Mouse (Mus musculus) CH12.LX (cell line): ENCODE data around the gene Ehd2. TPM values are rescaled to one million over a fixed set of nuclear protein-coding genes. Genes with fewer than 3 reads are reported as not detected.
A peak's percentile ranks its signal among the peaks of the same experiment; 100 is the strongest.

Source experiments
- DNase-seq: peaks from one replicate; pipeline ENCODE4 v3.0.0-alpha.2; 2013; ENCODE audit errors: extremely low read depth
- H3K27ac ChIP-seq: 2 replicates; pipeline ENCODE4 v1.5.1; 2012; ENCODE audit warnings: low read depth, mild to moderate bottlenecking, control low read depth, moderate library complexity; ENCODE audit not compliant: insufficient read depth
- H3K27me3 ChIP-seq: replicated peaks from 2 replicates; pipeline ENCODE3; 2012; ENCODE audit warnings: inconsistent platforms
- H3K36me3 ChIP-seq, 2 experiments: replicated peaks in 1 of 2; 2 replicates each; pipeline versions ENCODE3 to v1.6.1; 2012; ENCODE audit warnings: inconsistent platforms in 1 of 2, low read length in 1 of 2, mild to moderate bottlenecking in 1 of 2, mixed read lengths in 1 of 2, moderate library complexity in 1 of 2; ENCODE audit not compliant: control insufficient read depth in 1 of 2, insufficient read depth in 1 of 2
- H3K4me1 ChIP-seq, 2 experiments: 2 replicates each; pipeline ENCODE4 v1.6.1; 2012; ENCODE audit warnings: inconsistent platforms in 1 of 2, moderate library complexity in 1 of 2; ENCODE audit not compliant: insufficient read depth in 2 of 2, control insufficient read depth in 1 of 2
- H3K4me2 ChIP-seq: 2 replicates; pipeline ENCODE4 v1.6.1; 2012; ENCODE audit warnings: low read depth, mild to moderate bottlenecking, control low read depth; ENCODE audit not compliant: poor library complexity, insufficient read depth, severe bottlenecking
- H3K4me3 ChIP-seq, 3 experiments: fragments of 150-350 bp in 1 of 3; sonication (generic) in 1 of 3; replicated peaks in 1 of 3; 2 replicates each; pipeline versions ENCODE3 to v1.5.1; 2011 to 2012; ENCODE audit warnings: low read depth in 2 of 3, low read length in 2 of 3, mild to moderate bottlenecking in 2 of 3, moderate library complexity in 2 of 3, control low read depth in 1 of 3, improper control_type of control experiment in 1 of 3, inconsistent platforms in 1 of 3, mixed read lengths in 1 of 3; ENCODE audit not compliant: poor library complexity in 1 of 3
- H3K79me2 ChIP-seq: replicated peaks from 2 replicates; pipeline ENCODE4 v1.6.1; 2012; ENCODE audit warnings: mild to moderate bottlenecking, moderate library complexity; ENCODE audit not compliant: control insufficient read depth, poor library complexity, insufficient read depth, severe bottlenecking; ENCODE audit errors: extremely low read depth
- H3K9ac ChIP-seq: 2 replicates; pipeline ENCODE4 v1.6.1; 2012; ENCODE audit warnings: low read depth, mild to moderate bottlenecking, control low read depth, moderate library complexity; ENCODE audit not compliant: insufficient read depth
- H3K9me3 ChIP-seq: replicated peaks from 2 replicates; pipeline ENCODE3; 2012; ENCODE audit warnings: low read length, inconsistent platforms, mixed read lengths
- CHD1 ChIP-seq: IDR thresholded peaks from 2 replicates; pipeline ENCODE4 v1.6.1; 2012; ENCODE audit warnings: low read depth, low read length, improper control_type of control experiment, inconsistent platforms
- CTCF ChIP-seq, 2 experiments: IDR thresholded peaks in 1 of 2; conservative IDR thresholded peaks in 1 of 2; 2 replicates each; pipeline ENCODE4 v1.5.1; 2011 to 2012; ENCODE audit warnings: low read depth in 2 of 2, low read length in 2 of 2, improper control_type of control experiment in 1 of 2, inconsistent platforms in 1 of 2, mild to moderate bottlenecking in 1 of 2, moderate library complexity in 1 of 2
- E2F4 ChIP-seq: IDR thresholded peaks from 2 replicates; pipeline ENCODE4 v1.6.1; 2011; ENCODE audit warnings: low read depth, low read length, improper control_type of control experiment; ENCODE audit not compliant: insufficient replicate concordance
- ETS1 ChIP-seq: conservative IDR thresholded peaks from 2 replicates; pipeline ENCODE4 v1.6.1; 2012; ENCODE audit warnings: low read depth, mild to moderate bottlenecking, inconsistent platforms, low read length, improper control_type of control experiment, moderate library complexity
- IRF4 ChIP-seq: IDR thresholded peaks from 2 replicates; pipeline ENCODE4 v1.6.1; 2014; ENCODE audit warnings: low read depth, mild to moderate bottlenecking, inconsistent platforms, low read length, improper control_type of control experiment
- JUND ChIP-seq: conservative IDR thresholded peaks from 2 replicates; pipeline ENCODE4 v1.6.1; 2011; ENCODE audit warnings: low read depth, low read length, improper control_type of control experiment
- MYC ChIP-seq: IDR thresholded peaks from 2 replicates; pipeline ENCODE4 v1.6.1; 2011; ENCODE audit warnings: low read depth, mild to moderate bottlenecking, improper control_type of control experiment, low read length
- RAD21 ChIP-seq: IDR thresholded peaks from 2 replicates; pipeline ENCODE4 v1.6.1; 2011; ENCODE audit warnings: low read depth, mild to moderate bottlenecking, low read length, improper control_type of control experiment, moderate library complexity
- SIN3A ChIP-seq: IDR thresholded peaks from 2 replicates; pipeline ENCODE4 v1.6.1; 2012; ENCODE audit warnings: low read length, improper control_type of control experiment, inconsistent platforms
- SMC3 ChIP-seq: IDR thresholded peaks from 2 replicates; pipeline ENCODE4 v1.6.1; 2011; ENCODE audit warnings: low read depth, low read length, improper control_type of control experiment
- TCF12 ChIP-seq: IDR thresholded peaks from 2 replicates; pipeline ENCODE4 v1.6.1; 2014; ENCODE audit warnings: low read depth, mild to moderate bottlenecking, inconsistent platforms, low read length, improper control_type of control experiment
- ZC3H11A ChIP-seq: IDR thresholded peaks from 2 replicates; pipeline ENCODE4 v1.6.1; 2012; ENCODE audit warnings: low read depth, mild to moderate bottlenecking, inconsistent platforms, low read length, improper control_type of control experiment
- ZKSCAN1 ChIP-seq: IDR thresholded peaks from 2 replicates; pipeline ENCODE4 v1.6.1; 2012; ENCODE audit warnings: low read depth, inconsistent platforms, low read length, improper control_type of control experiment, borderline replicate concordance
- ZMIZ1 ChIP-seq: IDR thresholded peaks from 2 replicates; pipeline ENCODE4 v1.6.1; 2012; ENCODE audit warnings: low read depth, mild to moderate bottlenecking, inconsistent platforms, low read length, improper control_type of control experiment
- dilution Hi-C: fragments of 300-500 bp; cut with MboI; formaldehyde crosslinking; loops from 2 replicates; pipeline ENCODE4 v1.14.3; 2020; ENCODE audit warnings: low sequenced_read_pairs; ENCODE audit not compliant: extremely low pct_unique_long_range_greater_than_20kb, extremely low pct_ligation_motif_present
- in situ Hi-C: fragments of 300-500 bp; cut with MboI; formaldehyde crosslinking; loops from 3 replicates; pipeline ENCODE4 v1.14.3; 2019; ENCODE audit warnings: low sequenced_read_pairs, low pct_ligation_motif_present, low pct_unique_long_range_greater_than_20kb, mixed read lengths
- polyA plus RNA-seq: library from polyadenylated mRNA; unstranded; fragments of >175 nt; gene quantifications from 2 replicates; pipeline ENCODE4 v1.2.1, GENCODE M21; 2012; ENCODE audit warnings: low read depth; ENCODE audit not compliant: insufficient read length
- total RNA-seq, 2 experiments: library from RNA; depleted of rRNA; stranded (reverse); fragments of 300-350 nt in 1 of 2; fragments of >200 nt in 1 of 2; gene quantifications; 2 replicates each; pipeline ENCODE4 v1.2.3; 2012 to 2014

Gene Ehd2
- total and polyA plus RNA-seq, 3 experiments, result 1.2 to 7.0 (median 5.2) TPM

DNA sequence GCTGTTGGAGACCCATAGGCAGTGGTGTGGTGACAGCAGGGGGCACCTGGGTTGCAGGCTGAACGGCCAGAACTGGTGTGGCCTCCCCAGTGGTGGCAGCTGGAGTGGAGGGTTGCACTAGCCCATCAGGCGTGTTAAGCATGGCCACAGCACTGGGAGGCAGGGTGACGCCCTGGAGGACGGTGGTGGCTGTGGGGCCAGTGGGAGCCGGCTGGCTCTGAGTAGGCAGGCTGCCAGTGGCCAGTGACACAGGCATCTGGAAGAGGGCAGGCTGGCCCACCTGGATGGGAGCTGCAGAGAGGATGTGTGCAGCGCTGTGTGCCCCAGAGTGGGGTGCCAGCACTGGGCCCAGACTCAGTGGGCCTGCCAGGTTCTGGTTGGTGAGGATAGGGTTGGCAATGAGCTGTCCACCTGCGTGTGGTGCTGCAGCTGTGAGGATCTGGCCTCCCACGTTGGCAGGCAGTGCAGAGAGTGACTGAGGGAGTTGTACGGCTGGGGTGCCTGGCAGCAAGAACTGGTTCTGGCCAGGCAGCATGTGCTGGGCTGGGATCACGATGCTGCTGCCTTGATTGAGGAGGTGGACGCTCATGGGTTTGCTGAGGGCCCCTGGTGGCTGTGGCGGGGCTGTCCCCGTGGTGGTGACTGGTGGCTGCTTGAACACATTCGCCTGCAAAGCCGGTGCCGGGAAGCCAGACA lies 20.4 kb upstream of the Ehd2 start:
- in situ Hi-C loops, result loop anchor here (10.0 kb wide), 1 partner anchor 147 kb away; no protein-coding TSS in a partner anchor
- Histone ChIP-seq H3K4me2 (no peak overlapping the region), H3K4me3 (no peak overlapping the region), H3K27me3 (no peaks in the 10 kb centered on the region), H3K79me2 (no peaks in the 10 kb centered on the region)
- TF ChIP-seq IRF4 (no peak), ZKSCAN1 (no peak), ZMIZ1 (no peak), SIN3A (no peak), JUND (no peak), CTCF (conservative IDR thresholded peaks at IDR 0.05 in 1 of 2, IDR thresholded peaks at IDR 0.05 in 1 of 2; ENCODE audit: low read depth in 2 of 2, low read length in 2 of 2) (no peak)
- TF ChIP-seq, all 38 proteins: peak for 0
- DNase-seq, result no peak
- Histone ChIP-seq H3K4me1 (peaks cover 0 to 2% of the 10 kb centered on the region in 2 experiments; a peak in 1 of 4 replicates), H3K9ac (no peak overlapping the region), H3K36me3 (peaks cover 51 to 88% of the 10 kb centered on the region in 2 experiments), H3K27ac (no peak overlapping the region), H3K9me3 (peaks cover 3% of the 10 kb centered on the region)
- dilution Hi-C loops, result no loop called here

DNA sequence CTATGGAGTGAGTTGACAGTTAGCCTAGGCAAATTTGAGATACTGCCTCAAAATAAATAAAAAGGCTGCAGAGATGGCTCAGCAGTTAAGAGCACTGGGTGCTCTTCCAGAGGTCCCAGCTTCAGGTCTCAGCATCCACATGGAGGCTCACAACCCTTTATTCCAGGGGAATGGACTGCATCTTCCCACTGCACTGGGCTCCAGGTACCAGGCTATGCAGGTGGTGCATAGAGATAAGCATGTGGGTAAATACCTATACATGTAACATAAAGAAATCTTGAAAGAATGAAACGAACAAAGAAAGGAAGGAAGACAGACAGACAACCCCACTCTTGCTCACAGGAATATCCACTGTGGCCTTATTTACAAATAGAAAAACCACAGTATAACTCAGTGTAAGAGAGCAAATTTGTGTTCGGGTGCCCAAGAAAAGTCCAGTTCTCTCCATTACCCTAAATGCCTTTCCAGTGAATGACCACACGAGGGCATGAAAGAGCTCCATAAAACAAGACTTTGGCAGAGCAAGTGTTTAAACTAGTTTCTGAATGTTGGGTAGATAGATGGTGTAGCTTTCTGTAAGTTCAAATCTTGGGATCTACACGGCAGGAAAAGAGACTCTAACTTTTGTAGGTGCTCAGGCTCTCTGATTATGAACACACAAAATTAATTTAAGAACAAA lies 15.5 kb upstream of the Ehd2 start:
- Histone ChIP-seq H3K4me3 (no peak overlapping the region), H3K27ac (no peak overlapping the region), H3K9ac (no peak overlapping the region), H3K9me3 (peaks cover 2% of the 10 kb centered on the region), H3K27me3 (no peaks in the 10 kb centered on the region), H3K36me3 (peaks cover 50 to 91% of the 10 kb centered on the region in 2 experiments)
- peak; percentile 67 for DNase-seq
- dilution Hi-C loops (no loop called here), in situ Hi-C loops (loop anchor here (5.0 to 10.0 kb wide), 2 partner anchors 64 to 152 kb away; partner anchors contain the start of gene Bicra)
- no peak for TF ChIP-seq CHD1
- TF ChIP-seq ZC3H11A, result peak; percentile 40; the same call in 1 of the 2 replicates
- TF ChIP-seq CTCF (conservative IDR thresholded peaks at IDR 0.05 in 1 of 2, IDR thresholded peaks at IDR 0.05 in 1 of 2; ENCODE audit: low read depth in 2 of 2, low read length in 2 of 2), result peak; percentile 52 to 93; a peak in 3 of 4 replicates
- peak; percentile 91 for TF ChIP-seq SMC3
- peak; percentile 89 for TF ChIP-seq RAD21
- TF ChIP-seq, all 38 proteins: peak for 4
- Histone ChIP-seq H3K4me2 (no peak overlapping the region), H3K79me2 (no peaks in the 10 kb centered on the region), H3K4me1 (peaks cover 0 to 2% of the 10 kb centered on the region in 2 experiments; a peak in 1 of 4 replicates)

DNA sequence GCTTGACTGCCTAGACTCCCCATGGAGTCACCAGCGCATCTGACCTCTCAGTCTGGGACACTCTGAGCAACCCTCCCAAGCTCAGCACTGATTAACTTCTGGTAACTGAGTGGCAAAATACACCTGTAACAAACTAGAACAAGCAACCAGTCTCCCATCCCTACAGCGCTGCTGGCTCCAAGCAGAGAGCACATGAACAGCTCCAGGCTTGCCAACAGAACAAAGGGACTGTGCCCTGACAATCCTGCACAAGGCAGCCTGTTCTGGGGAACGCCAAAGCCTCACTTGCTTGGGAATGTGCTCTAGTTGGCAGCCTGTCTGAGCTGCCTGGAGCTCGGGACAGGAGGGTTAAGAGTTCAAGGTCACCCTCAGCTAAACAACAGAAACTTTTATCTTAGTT lies 14.2 kb upstream of the Ehd2 start:
- TF ChIP-seq IRF4, result no peak
- no peak for TF ChIP-seq ETS1
- TF ChIP-seq MYC, result no peak
- TF ChIP-seq JUND, result no peak
- TF ChIP-seq E2F4, result no peak
- no peak for TF ChIP-seq TCF12
- no peak overlapping the region for H3K9ac ChIP-seq
- no peak for DNase-seq
- H3K9me3 ChIP-seq, result no peaks in the 10 kb centered on the region
- dilution Hi-C loops, result no loop called here
- no peaks in the 10 kb centered on the region for H3K27me3 ChIP-seq
- no peak overlapping the region for H3K27ac ChIP-seq
- H3K36me3 ChIP-seq, result peaks cover 44 to 91% of the 10 kb centered on the region in 2 experiments
- no peak overlapping the region for H3K4me3 ChIP-seq
- peaks cover 0 to 2% of the 10 kb centered on the region in 2 experiments; a peak in 1 of 4 replicates for H3K4me1 ChIP-seq
- no peak overlapping the region for H3K4me2 ChIP-seq
- in situ Hi-C loops, result loop anchor here (5.0 to 10.0 kb wide), 2 partner anchors 66 to 153 kb away; partner anchors contain the start of gene Bicra
- no peaks in the 10 kb centered on the region for H3K79me2 ChIP-seq
